Mouse (Mus musculus) R1 (cell line): ENCODE results near the gene Gm20388.
A peak's percentile ranks its signal among the peaks of the same experiment; 100 is the strongest.

ENCODE experiments used
- DNase-seq: peaks from one replicate; pipeline ENCODE4 v3.0.0-alpha.2; 2018; ENCODE audit warnings: low read depth, low spot score

The Gm20388 gene

GRCm38 (mm10) chr8:123866971-123867370, 3956.3 kb downstream of the Gm20388 start:
- no peak for DNase-seq

DNA sequence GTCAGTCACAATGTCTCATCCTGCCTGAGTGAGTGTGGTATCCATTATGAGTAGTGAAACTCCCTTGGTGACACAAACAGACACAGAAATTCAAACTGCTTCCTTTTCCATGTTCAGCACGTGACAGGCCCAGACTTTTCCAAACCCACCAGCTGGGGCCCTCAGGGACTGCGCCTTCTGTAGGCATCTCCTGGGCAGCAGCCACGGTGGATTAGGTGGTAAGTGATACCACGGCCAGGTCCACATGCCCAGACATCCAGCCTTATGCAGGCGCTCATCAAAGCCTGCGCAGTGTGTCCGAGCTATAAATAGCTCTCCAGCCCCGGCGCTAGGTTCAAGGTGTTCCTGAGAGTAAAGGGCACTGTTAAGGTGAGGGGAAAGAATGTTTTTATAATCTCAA, 3961.4 kb downstream of the Gm20388 start:
- DNase-seq: no peak

DNA sequence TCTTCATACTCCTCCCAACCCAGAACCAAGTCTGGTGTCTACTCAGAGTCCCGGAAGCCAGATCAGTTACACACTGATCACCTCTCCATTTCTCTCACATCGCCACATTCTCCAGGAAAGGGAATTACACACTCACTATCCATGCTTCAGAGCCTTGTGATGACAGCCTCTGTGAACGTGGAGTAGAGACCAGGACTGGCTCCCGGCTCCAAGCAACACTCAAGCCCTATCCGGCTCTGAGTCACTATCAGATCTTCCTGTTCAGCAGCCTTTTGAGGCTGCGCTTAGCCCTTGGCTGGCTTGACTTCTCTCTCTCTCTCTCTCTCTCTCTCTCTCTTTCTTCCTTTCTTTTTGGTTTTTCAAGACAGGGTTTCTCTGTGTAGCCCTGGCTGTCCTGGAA, 3962.7 kb downstream of the Gm20388 start:
- DNase-seq: no peak

GRCm38 (mm10) chr8:123874324-123874723, 3963.7 kb downstream of the Gm20388 start:
- no peak for DNase-seq

DNA sequence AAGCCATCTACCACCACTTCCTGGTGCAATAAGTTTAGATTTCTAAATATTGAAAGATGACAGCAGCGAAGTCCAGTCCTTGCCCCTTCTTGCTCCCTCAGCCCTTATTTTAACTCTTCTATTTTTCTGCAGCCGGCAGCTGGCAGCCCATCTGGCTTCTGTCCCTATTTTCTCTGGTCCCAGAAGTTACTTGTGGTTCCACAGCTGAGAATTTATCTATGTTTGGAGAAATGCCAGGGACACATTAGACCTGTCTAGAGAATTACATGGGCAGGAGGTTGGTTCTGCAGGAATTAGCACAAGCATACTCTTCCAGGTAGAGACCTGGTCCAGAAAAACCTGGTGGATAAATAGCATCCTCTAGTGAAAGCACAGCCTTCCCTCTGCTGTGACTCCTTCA, 3967.2 kb downstream of the Gm20388 start:
- DNase-seq: no peak

- no peak for DNase-seq
Observed at GRCm38 (mm10) chr8:123880271-123880670, 3969.6 kb downstream of the Gm20388 start.

- no peak for DNase-seq
Observed at GRCm38 (mm10) chr8:123880821-123881350, 3970.2 kb downstream of the Gm20388 start.

GRCm38 (mm10) chr8:123882412-123882811, 3971.8 kb downstream of the Gm20388 start:
- DNase-seq: no peak

- DNase-seq: no peak
Observed at GRCm38 (mm10) chr8:123883094-123883493, 3972.5 kb downstream of the Gm20388 start.

- no peak for DNase-seq
Observed at GRCm38 (mm10) chr8:123884721-123885565, 3974.3 kb downstream of the Gm20388 start.

GRCm38 (mm10) chr8:123887163-123887562, 3976.5 kb downstream of the Gm20388 start:
- DNase-seq: no peak

GRCm38 (mm10) chr8:123887956-123888355, 3977.3 kb downstream of the Gm20388 start:
- DNase-seq: no peak

GRCm38 (mm10) chr8:123889797-123890196, 3979.2 kb downstream of the Gm20388 start:
- no peak for DNase-seq

- DNase-seq: peak; percentile 36
Observed at GRCm38 (mm10) chr8:123891271-123891670, 3980.6 kb downstream of the Gm20388 start.

- peak; percentile 47 for DNase-seq
Observed at GRCm38 (mm10) chr8:123891883-123892585, 3981.4 kb downstream of the Gm20388 start.

- no peak for DNase-seq
Observed at GRCm38 (mm10) chr8:123892586-123893155, 3982.0 kb downstream of the Gm20388 start.

DNA sequence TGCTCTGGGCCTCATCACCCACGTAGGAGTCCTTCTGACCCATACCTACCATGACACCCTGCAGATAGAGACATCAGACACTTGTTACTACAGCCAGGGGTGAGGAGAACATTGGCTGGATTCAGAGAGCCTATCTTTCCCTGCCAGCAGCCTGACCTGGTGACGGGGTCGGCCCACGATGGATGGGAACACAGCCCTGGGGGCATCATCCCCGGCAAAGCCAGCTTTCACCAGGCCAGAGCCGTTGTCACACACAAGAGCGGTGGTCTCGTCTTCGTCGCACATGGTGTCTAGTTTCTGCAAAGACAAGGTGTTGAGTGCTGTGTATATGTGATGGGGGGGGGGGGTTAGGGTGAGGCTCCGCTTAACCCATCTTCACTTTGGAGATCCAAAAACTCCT, 3982.8 kb downstream of the Gm20388 start:
- DNase-seq: no peak

DNA sequence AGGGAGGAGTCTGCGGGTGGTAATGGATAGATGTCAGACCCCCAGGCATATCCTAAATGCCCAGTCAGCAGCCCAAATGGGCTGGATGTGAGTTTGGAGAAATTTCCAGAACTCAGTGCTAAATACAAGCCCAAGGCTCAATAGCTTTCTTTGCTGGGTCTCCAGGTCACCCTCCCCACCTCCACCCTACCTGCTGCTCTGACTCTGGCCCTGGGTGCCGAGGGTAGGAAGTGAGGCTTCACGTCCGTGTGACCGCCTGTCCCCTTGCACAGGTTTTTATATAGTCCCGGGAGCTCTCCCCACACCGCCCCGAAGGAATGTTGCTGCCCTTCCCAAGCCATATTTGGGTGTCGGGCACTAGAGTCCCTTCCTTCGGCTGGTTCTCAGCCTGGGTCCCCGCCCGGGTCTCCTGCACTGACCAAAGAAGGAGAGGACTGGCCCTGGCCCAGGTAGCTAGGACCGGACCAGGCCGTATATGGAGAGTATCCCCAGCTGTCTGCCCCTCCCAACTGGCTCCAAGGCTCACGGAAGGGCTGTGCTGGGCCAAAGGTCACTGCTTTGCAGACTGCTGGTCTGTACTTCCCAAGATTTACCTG, 3984.0 kb downstream of the Gm20388 start, which contains the start of gene Acta1:
TSS of gene Acta1 (minus strand) at position 250 of the 596 bp plus-strand sequence.
- no peak for DNase-seq

DNA sequence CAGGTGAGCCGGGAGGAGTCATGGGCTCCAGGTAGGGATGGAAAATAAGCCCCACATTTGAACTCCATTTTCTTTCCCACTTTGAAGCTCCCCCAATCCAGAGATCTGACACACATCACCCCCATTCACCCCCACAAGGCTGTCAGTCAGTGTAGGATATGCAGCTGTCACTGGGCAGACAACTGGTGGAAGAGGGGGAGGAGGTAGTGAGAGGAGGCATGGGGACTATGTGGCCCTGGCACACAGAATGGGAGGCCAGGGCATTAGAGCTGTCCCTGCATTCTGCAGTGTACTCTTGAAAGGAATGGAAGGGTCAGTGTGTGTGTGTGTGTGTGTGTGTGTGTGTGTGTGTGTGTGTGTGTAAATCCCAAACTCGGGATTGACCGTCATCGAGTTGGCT, 3984.6 kb downstream of the Gm20388 start:
- no peak for DNase-seq

GRCm38 (mm10) chr8:123895680-123896365, 3985.2 kb downstream of the Gm20388 start:
- no peak for DNase-seq

- no peak for DNase-seq
Observed at GRCm38 (mm10) chr8:123896366-123896761, 3985.7 kb downstream of the Gm20388 start.
